Mouse (Mus musculus) left cerebral cortex, postnatal 4 days (tissue): ENCODE data around the gene Ccdc28b. TPM values are rescaled to one million over a fixed set of nuclear protein-coding genes. Genes with fewer than 3 reads are reported as not detected.
A peak's percentile ranks its signal among the peaks of the same experiment; 100 is the strongest.

Experiments used
- DNase-seq: peaks from one replicate; pipeline ENCODE4 v3.0.0-alpha.2; 2022
- intact Hi-C: fragments of 180-260 bp; cut with DNase I; formaldehyde crosslinking; loops from one replicate; pipeline ENCODE4 v1.15.1; 2025
- total RNA-seq, 2 experiments: library from RNA; stranded (reverse); gene quantifications; 2 replicates each; pipeline ENCODE4 v1.2.3; 2021

Gene Ccdc28b
- total RNA-seq, 2 experiments from 2014 or later = 125 to 131 TPM

DNA sequence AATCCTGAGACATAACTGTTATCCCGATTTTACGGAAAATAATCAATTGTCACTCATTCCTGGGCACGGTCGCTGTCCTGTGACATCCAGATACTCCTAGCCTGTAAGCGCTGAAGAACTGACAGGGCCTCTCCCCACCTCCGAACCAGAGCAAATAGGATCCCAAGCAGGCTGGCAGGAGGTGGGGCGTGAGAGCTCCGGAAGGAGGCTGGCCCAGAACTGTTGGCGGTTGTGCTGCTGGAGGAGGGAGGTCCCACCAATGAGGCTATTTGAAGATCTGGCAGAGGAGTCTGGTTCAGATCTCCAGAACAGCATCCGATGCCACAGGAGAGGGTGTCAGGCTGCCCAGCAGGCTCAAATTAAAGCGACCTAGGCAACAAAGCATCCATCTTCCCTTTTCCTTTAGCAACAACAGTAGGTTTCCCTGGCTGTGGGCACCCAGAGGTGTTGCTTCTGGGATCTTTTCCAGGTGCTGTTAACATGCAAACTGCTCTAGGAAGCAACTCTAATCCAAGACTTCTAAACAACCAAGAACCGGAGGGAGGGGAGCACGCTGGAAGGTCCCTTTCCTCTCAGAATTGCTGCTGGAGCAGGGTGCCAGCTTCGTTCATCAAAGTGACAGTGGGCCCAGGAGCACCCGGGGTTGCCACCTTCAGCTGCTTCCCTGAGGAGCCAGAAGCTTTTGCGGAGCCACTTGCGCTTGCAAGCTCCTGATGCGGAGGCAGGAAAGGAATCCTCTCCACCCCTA, 708 bp upstream of the Ccdc28b start:
- DNase-seq = peak; percentile 89
- intact Hi-C loops = no loop called here

DNA sequence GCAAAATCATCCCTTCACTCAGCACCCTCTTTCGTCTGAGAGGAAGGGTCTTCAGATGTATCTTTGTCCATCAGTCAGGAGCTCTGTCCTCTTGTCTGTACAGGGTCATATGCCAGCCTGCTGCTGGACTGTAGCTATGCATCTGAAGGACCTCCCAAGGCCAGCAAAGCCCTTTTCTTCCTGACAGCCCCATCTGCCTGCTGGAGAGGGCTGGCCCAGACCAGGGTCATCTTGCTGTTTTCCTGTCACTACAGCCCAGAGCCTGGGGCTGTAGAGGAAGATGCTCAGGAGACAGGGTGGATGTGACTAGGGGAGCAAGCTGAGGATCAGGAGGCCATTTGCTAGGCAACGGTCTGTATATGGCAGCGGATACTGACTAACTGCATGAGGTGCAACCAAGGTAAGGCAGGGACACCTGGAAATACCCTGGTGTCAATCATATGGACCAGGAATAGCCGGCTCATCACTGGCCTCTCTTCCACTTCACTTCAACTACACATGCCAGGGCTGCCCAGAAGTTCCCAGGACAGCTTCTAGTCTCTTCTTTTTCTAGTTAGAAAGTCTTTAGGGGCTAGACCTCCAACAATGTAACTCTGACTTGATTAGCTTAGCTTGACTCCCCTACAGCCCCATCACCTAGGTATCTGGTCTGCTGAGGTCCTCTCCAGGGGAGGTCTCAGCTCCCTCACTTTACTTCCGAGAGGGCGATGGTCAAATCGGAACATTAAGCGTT, 778 bp downstream of the Ccdc28b start:
- intact Hi-C loops = no loop called here

DNA sequence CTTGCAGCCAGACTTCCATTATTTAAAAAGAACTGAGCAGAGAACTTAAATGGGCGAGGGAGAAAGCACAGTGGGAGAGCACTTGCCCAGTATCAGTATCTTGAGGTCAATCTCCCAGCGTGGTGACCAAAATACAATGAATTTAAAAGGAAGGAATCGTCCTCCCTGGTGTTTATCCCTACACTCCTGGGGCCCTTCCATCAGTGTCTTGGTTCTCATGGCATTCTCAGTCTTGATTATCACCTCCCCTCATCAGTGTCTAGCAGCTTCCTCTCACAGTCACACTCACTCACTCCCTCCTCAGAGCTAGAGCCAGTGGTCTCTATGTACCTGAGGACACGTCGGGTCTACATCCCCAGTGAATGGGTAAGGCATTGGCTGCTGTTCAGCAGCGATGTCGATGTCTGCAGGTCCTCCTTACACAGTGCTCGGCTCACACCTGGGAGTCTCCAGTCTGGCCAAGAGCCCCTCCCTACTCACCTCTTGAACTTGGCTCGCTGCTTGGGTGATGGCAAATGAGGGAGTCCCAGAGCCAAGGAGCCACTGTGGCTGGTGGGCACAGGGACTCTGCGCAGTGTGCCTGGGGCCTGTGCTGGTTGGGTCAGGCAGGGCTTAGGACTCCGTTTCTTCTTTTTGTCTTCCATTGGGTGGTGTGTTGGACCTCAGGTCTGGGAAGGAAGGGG, 1.5 kb downstream of the Ccdc28b start:
- intact Hi-C loops = no loop called here
- no peak for DNase-seq

More for the DNA sequence above, 778 bp downstream of the Ccdc28b start:
- DNase-seq = no peak

DNA sequence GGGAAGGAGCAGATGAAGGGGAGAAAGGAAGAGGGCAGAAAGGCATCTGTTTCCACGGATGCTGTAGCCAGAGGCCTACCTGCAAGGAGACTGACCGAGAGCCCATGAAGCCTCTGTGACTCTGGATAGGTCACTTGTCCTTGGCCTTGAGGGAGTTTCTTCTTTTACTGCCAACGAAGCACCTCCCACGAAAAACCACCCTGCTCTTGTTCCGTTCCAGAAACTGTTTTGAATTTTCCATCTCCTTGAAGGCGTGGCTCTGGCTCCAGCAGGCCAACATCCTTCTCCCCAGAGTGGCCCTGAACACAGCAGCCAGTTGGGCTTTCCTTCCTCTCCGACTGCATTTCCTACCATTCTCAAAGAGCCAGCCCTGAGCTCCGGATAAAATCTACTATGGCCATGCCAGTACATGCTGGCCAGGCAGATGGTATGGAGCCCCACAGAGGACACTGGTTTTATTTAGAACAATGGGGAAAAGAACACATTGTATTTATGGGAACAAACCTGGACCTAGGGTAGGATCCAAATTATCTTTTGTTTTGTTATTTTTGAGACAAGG, 2.4 kb downstream of the Ccdc28b start:
- DNase-seq = no peak
- intact Hi-C loops = no loop called here

DNA sequence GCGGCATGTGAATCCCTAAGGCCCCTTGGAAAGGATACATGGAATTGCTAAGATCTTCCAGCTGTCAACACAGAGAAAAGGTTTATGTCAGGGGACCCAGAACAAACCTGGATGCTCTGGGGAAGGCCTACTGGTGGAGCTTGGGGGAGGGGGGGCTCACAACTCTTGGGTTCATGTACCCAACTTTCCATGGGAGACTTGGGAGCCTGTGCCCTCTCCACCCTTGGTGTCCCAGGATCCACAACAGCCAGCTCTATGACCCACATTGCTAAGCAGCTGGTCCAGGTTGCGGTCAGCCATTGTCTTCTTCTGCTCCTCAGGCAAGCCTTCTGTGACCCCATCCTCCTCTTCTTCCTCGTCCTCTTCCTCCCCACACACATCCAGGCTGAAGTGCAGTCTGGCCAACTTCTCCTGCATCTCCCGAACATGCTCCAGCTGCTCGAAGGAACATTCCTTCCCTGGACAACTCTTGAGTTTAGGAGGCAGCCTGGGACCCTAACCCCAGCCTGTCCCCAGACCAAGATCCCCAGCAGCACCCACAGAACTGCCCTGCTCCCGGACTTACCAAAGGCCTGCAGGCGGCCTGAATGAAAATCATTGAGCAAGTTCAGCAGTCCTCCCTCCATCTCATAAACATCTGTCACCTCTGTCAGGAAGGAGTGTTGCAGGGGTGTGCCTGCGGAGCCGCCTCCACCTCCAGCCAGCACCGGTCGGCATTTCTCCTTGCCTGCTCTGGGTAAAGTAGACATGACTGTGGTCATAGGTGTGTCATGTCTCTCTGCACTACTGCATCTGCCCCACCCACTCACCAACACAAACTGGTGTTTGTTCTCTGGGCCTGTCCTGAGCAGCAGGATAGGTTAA, 3.1 kb downstream of the Ccdc28b start:
- no peak for DNase-seq
- intact Hi-C loops = no loop called here

DNA sequence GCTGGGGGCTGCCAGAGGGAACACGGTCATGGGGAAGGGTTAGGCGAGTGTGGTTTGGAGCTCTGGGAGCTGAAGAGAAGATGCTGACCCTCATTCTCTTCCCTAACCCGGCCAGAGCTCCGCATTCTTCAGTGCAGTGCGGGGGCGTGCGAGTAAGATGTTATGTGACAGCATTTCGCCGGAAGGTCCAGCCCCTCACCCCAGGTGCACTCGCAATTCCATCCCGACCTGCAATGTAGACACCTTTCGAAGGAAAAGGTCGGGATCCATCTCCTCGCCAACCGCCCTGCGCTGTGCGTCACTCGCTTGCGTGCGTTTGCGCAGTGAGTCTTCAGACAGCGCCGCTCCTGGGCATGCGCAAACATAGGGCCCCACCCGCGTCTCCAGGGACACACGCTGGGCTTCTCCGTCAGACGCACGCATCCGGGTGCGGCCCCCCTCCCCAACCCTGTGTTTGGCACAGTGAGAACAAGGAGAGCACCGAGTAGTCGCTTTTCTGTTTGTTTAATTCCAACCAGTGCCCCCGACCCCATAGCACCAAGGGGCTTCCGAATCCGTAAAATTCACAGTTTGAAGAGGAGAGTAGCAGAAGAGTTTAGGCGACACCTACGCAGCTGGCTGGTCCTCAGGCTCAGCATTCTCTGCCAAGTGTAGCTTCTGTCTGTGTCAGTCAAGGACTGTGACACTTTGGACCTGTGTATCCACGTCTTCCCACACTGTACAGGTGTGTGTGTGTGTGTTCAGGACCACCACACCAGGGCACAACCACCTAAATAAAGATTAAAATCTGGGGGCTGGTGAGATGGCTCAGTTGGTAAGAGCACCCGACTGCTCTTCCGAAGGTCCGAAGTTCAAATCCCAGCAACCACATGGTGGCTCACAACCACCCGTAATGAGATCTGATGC, 4.7 kb downstream of the Ccdc28b start, which contains the start of gene Iqcc:
Gene Iqcc (minus strand): TSS at position 314 of the 906 bp plus-strand sequence.
- DNase-seq = peak; percentile 97
- intact Hi-C loops = no loop called here

DNA sequence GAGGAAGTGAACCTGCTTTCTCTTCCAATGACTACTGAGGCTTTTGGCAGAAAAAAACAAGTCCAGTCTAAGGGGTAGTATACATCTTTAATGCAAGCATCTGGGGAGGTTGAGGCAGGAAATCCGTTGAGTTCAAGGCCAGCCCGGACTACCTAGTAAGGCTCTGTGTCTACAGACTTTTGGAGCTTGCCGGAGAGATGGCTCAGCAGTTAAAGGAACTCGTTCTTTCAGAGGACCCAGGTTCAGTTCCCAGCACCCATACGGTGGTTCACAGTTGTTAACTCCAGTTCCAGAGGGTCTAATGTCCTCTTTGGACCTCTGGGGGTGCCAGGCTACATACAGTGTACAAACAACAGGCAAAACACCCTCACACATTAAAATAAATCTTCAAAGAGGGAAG, 5.7 kb downstream of the Ccdc28b start:
- no peak for DNase-seq
- intact Hi-C loops = no loop called here

DNA sequence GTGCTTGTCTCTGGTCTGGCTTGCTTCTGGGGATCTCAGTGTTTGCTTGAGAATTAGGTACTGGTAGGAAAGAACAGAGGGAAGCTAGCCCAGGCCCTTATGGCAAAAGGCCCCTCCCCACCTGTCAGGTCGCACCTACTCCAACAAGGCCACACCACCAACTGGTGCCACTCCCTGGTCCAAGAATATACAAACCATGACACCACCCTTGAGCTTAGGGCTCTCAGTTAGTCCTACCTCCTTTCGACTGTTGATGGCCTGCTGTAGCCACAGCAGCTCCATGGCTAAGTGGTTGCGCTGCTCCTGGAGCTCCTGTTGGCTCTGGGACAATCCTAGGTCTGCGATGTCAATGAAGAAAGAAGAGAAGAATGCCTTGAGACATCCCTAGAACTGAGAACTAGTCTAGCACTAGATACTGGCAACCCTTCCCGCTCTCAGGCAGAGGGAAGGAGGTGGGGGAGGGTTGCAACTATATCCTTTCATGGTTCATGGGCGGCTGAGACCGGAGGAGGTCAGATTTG, 6.6 kb downstream of the Ccdc28b start:
- DNase-seq = no peak
- intact Hi-C loops = no loop called here

DNA sequence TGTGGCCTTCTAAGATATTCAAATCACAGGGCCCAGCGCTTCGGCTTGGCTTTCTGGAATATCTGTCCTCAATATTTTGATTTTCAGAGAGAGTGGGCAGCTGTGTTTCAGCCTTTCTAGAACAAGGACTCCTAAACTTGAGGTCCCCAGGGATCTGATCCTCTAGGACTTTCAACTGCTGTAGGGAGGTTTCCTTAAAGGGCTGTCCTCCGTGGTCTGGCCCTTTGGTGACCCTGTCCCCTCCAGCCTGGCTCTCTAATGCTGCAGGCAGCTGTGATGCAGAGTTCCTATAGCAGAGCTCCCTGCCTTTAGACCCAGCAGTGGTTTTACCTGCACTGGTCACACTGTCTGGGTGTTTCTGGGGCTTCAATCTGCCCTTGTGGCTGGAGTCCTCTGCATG, 7.1 kb downstream of the Ccdc28b start:
- intact Hi-C loops = no loop called here
- no peak for DNase-seq

DNA sequence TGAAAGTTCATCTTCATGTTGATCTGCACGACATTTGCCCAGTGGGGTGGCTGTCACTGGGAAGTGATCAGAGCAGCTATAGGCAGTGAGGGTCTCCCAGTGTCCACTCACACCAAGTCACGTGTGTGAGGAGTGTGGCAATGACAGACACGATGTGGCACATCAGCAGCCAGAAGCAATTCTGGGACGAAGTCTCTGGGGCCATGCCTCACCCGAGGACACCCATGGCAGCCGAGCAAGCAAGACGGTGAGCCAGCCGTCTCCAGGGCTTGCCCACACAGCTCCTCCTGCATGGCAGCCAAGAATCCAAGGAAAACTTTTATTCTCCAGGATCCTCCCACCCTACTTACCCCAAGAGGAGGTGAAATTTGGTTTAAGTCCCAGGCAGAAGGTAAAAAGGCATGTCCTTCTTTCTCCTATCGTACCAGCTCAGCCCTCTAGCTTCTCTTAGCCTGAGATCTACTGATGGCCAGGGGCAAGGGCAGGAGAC, 7.9 kb downstream of the Ccdc28b start:
- intact Hi-C loops = no loop called here
- DNase-seq = no peak

DNA sequence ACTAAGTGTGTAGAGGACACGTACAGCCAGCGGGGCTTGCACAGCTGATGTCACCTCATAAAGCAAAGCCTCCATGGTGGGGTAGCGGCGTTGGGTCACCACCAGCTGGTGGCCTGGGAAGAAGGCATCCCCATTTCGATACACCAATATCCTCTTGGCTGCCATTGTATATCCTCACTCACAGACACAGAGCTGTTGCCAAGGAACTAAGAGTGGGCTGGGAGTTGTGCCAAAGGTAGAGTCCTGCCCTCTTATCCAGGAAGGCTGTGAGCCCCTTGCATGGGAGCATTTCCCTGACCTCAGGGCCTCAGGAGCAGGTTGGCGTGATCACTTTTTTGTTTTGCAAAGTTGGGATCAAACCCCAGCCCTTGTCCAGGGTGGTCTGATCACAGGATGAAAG, 9.7 kb downstream of the Ccdc28b start, which contains the start of gene Dcdc2b:
Gene Dcdc2b (minus strand): TSS at position 165 of the 400 bp plus-strand sequence.
- intact Hi-C loops = no loop called here
- DNase-seq = no peak

DNA sequence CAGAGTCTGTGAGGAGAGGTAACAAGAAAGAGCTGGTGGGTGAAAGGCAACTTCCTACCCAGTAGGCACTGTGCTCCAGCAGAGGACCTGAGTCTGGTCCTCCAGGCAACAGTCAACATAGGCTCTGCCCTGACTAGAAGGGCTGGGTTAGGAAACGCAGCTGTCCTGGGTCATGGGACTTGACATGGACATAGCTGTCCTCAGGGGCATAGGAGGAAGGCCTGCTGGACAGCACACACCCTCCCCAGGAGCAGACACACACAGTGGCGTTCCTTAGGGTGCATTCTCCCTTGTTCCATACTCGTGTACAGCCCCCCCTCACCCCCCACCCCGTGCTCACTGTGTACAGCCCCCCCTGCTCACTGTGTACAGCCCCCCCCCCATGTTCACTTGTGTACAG, 13.3 kb downstream of the Ccdc28b start:
- no peak for DNase-seq

DNA sequence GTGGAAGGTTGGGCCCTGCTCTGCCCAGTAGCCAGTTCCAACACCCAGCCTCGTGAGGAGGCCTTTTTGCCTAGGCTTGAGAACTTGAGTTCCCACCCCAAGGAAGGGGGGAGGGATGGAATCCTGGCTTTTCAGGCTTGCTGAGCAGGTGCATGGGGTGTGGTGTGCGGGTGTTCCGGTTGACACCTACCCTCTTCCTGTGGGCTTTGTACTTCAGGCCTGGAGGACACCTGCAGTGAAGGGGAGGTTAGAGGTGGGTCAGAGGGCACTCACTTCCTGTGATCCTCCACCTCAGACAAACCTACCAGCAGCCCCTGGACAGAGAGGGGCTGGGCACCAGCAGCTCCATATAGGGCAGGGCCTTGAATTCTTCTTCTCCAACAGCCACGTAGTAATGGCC, 13.7 kb downstream of the Ccdc28b start:
- no peak for DNase-seq
- intact Hi-C loops = no loop called here

More for the DNA sequence above, 13.3 kb downstream of the Ccdc28b start:
- intact Hi-C loops = no loop called here

DNA sequence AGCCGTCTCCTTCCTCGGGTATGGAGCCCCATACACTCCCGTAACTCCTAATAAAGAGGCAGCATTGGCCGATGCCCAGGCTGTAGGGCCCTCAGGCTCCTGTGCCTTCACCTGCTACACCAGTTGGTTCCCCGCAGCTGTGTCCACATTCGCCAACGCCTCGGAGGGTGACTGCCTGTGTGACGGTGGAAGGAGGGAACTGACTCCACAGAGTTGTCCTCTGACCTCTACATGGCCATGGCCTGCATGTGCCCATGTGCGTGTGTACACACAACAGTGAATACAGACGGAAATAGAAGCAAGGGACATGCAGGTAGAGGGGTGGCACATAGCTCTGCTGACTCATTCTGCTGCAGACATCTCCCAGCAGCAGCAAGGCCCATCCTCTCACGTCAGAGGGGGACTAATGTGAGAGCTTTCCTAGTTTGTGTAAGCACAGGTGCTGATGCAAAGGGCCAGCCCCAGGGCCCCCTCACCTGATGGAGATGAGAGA, 14.6 kb downstream of the Ccdc28b start:
- no peak for DNase-seq
- intact Hi-C loops = loop anchor here (10.0 kb wide), 1 partner anchor 94 kb away; the partner anchor contains the start of gene Marcksl1

DNA sequence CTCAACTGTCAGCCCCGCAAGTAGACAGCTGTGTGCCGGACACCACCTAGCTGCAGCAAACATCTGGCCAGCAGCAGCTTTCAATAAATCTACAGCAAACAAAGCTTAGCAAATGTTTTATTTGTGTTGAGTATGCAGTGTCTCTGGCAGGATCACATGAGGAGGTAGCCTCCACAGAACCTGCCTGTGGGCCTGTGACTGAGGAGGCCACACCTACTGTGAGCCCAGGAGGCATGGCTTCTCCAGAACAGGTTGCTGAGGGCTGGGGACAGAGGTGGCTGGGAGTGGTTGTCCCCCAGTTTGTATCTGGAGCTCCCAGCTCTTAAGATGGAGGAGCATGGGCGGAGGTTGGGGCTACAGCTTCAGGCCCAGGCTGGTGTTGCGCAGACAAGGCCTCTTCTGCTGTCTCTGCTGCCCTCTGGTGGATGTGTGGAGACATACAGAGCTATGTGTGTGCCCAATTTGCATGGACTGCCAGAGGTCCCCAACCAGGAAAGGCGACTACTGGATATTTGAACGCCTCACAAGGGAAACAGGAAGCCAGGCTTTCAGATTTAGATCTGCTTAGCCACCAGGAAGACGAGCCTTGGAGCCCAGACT, 15.2 kb downstream of the Ccdc28b start:
- intact Hi-C loops = loop anchor here (10.0 kb wide), 1 partner anchor 94 kb away; the partner anchor contains the start of gene Marcksl1
- DNase-seq = peak; percentile 85

DNA sequence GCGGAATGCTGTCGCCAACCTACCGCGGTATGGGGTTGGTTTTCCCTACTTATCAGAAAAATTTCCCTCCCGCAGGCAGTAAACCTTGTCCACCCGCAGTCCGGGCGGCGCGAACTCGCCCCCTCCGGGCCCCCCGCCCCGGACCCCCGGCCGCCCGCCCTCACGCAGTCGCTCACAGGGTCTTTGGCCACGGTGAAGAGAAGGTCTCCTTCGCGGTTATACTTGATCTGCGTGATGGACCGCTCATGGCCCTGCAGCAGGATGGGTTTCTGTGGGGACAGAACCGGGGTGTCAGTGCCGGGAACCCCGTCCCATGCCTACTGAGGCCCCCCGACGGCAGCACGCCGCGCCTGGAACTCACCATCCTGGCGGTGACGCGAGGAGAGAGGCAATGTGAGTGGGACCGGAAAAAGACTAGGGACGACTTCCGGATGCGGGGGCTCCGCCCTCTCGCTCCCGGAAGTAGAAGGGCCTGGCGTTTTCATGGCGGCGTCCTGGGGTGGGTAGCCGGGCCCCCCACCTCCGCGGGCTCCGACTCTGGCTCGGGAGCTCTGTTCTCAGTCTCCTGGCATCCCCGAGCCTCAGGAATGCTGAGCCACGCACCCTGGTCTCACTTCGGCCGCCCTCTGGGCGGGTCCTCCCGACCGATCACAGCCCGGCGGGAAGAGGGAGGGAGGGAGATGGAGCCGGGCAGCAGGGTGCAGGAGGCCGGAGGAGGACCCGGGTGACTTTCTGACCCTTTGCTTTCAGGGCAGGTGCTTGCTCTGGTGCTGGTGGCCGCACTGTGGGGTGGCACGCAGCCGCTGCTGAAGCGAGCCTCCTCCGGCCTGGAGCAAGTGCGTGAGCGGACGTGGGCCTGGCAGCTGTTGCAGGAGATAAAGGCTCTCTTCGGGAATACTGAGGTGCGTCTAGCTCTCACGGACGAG, 23.3 kb downstream of the Ccdc28b start, which contains the start of the genes Eif3i and Tmem234:
Gene Eif3i (minus strand): TSS at position 416 of the 926 bp plus-strand sequence.
Gene Tmem234 (plus strand): TSS at position 436 of the 926 bp plus-strand sequence.
- peak; percentile 79 for DNase-seq
- intact Hi-C loops = loop anchor here (5.0 to 10.0 kb wide), 2 partner anchors 53 to 86 kb away; partner anchors contain the start of gene Marcksl1

DNA sequence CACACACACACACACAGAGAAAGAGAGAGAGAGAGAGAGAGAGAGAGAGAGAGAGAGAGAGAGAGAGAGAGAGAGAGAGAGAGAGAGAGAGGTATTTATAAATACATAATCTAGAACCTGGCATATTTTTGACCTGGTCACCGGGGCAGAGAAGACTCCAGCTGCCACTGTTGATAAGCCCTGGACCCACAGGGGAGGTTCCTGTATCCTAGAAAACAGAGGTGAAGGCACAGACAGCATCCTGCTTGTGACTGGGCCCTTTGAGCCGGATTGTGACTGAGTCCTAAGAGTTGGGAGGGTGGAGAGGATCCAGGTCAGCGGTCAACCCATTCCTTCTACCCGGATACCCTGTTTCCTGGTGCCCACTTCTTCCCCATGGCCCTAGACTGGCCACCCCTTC, 34.9 kb downstream of the Ccdc28b start:
- intact Hi-C loops = no loop called here
- DNase-seq = no peak
